Mouse (Mus musculus): Measurements from ENCODE around the gene Smg1.
"Not testable (repeated sequence)": the region's sequence is repeated elsewhere in the genome, so short reads cannot be mapped to it uniquely, and the experiment has no call there.

Smg1 gene

GRCm38 (mm10) chr7:118249563-118249962, 6.1 kb upstream of the Smg1 start:
- no peak for DNase-seq (ENCODE audit: low spot score)

- DNase-seq (ENCODE audit: low spot score): no peak
Observed at GRCm38 (mm10) chr7:118248069-118248468, 4.6 kb upstream of the Smg1 start.

GRCm38 (mm10) chr7:118245260-118245659, 1.8 kb upstream of the Smg1 start:
- DNase-seq (ENCODE audit: low spot score): no peak

GRCm38 (mm10) chr7:118242911-118243412, 508 bp downstream of the Smg1 start:
- DNase-seq (ENCODE audit: low spot score): no peak

- DNase-seq (ENCODE audit: low spot score): no peak
Observed at GRCm38 (mm10) chr7:118242309-118242708, 1.2 kb downstream of the Smg1 start.

GRCm38 (mm10) chr7:118240402-118240801, 3.1 kb downstream of the Smg1 start:
- DNase-seq (ENCODE audit: low spot score): no peak

GRCm38 (mm10) chr7:118239996-118240395, 3.5 kb downstream of the Smg1 start:
- DNase-seq (ENCODE audit: low spot score): no peak

GRCm38 (mm10) chr7:118236949-118237348, 6.5 kb downstream of the Smg1 start:
- DNase-seq (ENCODE audit: low spot score): no peak

- DNase-seq (ENCODE audit: low spot score): no peak
Observed at GRCm38 (mm10) chr7:118234236-118234635, 9.2 kb downstream of the Smg1 start.

- no peak for DNase-seq (ENCODE audit: low spot score)
Observed at GRCm38 (mm10) chr7:118232613-118233012, 10.9 kb downstream of the Smg1 start.

- DNase-seq (ENCODE audit: low spot score): no peak
Observed at GRCm38 (mm10) chr7:118219777-118220176, 23.7 kb downstream of the Smg1 start.

- no peak for DNase-seq (ENCODE audit: low spot score)
Observed at GRCm38 (mm10) chr7:118206396-118206795, 37.1 kb downstream of the Smg1 start.

- no peak for DNase-seq (ENCODE audit: low spot score)
Observed at GRCm38 (mm10) chr7:118195756-118196155, 47.7 kb downstream of the Smg1 start.

- no peak for DNase-seq (ENCODE audit: low spot score)
Observed at GRCm38 (mm10) chr7:118185878-118186277, 57.6 kb downstream of the Smg1 start.

GRCm38 (mm10) chr7:118184604-118185003, 58.9 kb downstream of the Smg1 start:
- no peak for DNase-seq (ENCODE audit: low spot score)

GRCm38 (mm10) chr7:118181123-118181522, 62.3 kb downstream of the Smg1 start:
- no peak for DNase-seq (ENCODE audit: low spot score)

GRCm38 (mm10) chr7:118179782-118180181, 63.7 kb downstream of the Smg1 start:
- DNase-seq (ENCODE audit: low spot score): no peak

GRCm38 (mm10) chr7:118175821-118176355, 67.6 kb downstream of the Smg1 start:
- DNase-seq (ENCODE audit: low spot score): no peak

- not testable (repeated sequence) for DNase-seq (ENCODE audit: low spot score)
Observed at GRCm38 (mm10) chr7:118170125-118170524, 73.3 kb downstream of the Smg1 start.

GRCm38 (mm10) chr7:118163006-118163405, 80.5 kb downstream of the Smg1 start:
- no peak for DNase-seq (ENCODE audit: low spot score)

- DNase-seq (ENCODE audit: low spot score): no peak
Observed at GRCm38 (mm10) chr7:118160121-118160520, 83.3 kb downstream of the Smg1 start.

GRCm38 (mm10) chr7:118156461-118156860, 87.0 kb downstream of the Smg1 start:
- DNase-seq (ENCODE audit: low spot score): no peak

- no peak for DNase-seq (ENCODE audit: low spot score)
Observed at GRCm38 (mm10) chr7:118154150-118154549, 89.3 kb downstream of the Smg1 start.

GRCm38 (mm10) chr7:118143602-118144001, 99.9 kb downstream of the Smg1 start:
- DNase-seq (ENCODE audit: low spot score): no peak
